Mouse (Mus musculus) ovary, adult 18-20 months (tissue): ENCODE results near the gene Zfp819.

Source experiments
- DNase-seq: peaks from one replicate; pipeline ENCODE4 v3.0.0; 2022; ENCODE audit warnings: low spot score, mixed read lengths

Zfp819 gene

DNA sequence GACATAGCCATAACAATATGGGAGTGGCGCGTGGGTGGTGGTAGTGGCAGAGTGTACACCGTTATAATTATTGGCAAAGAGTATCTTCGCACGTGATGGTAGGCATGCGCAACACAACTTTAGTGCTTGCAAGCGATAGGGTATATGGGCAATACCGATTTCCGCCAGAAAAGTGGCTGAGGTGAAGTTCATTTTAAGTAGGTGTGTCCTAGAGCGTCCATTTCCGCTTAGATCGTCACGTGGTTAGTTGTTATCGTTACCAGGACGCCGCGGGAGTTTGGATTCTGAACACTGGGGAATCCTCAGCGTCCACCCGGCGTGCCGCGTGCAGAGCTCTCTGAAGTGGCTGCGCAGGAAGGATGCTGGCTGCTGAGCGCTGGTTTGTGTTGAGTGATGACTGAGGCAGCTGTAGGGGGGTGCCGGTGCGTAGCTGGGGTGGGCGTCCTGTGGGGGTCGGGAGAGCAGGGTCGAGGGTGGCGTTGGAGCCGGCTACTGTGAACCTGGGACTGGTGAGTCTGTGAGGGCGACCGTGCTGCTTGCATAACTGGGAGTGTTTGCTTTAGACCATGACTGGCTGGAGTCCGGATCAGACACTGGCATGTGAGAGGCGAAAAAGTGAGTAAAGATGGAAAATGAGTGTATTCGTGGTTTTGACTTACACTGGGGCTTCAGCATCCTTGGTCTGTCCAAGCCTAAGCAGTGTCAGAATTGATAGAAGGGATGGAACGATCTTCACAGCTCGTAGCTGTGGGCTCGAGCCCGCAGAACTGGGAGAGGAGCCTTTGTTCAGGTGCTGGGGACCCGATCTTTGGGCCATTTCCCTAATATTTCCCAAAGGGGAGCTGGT is at the start of gene Zfp819:
Gene Zfp819, plus strand, starts transcription at position 274 of the 847 bp plus-strand sequence.
- DNase-seq = peak; percentile 42

DNA sequence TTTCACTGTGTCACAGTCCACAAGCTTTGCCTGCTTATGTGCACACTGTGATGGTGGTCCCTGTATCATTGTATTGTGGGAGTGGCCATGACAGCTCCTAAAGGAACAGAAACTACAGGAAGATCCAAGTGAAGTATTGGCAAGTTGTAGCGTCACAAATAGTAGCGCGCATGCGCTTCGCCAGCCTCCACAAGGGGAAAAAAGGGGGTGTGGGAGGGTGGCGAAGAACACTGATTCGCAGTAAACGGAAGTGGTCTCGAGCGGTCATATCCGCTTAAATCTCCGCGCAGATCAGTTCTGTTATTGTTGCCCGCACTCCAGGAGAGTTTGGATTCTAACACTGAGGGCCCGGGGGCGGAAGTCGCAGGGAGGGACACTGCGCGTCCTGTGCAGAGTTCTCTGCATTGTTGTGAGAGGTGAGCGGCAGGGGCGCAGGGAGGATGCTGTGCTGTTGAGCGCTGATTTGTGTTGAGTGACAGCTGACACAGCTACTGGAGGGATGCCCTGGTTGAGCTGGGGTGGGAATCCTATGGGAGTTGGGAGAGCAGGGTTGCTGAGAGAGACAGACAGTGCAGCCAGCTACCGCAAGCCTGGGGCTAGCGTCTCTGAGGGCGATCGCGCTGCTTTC is 44.8 kb upstream of the Zfp819 start, which contains the start of gene Zfp658:
Gene Zfp658, plus strand, starts transcription at position 251 of the 628 bp plus-strand sequence.
- peak; percentile 82 for DNase-seq

DNA sequence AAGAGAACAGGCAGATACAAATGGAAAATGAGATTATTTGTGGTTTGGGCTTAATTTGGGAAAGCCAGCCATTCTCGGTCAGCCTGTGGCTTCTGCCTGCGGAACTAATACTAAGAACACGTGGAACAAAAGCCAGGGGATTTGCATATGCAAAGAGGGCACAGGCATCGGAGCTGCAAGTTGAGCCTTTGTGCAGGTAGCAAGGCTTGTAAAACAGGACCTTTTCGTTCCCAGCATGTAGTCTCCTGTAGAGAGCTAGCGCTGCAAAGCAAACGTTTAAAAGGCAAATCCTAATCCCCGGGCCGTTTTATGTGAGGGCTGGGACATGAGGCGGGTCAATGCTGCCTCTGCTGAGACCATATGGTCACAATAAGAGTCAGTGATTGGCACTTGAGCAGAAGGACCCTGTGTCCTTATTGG is 44.3 kb upstream of the Zfp819 start:
- no peak for DNase-seq

DNA sequence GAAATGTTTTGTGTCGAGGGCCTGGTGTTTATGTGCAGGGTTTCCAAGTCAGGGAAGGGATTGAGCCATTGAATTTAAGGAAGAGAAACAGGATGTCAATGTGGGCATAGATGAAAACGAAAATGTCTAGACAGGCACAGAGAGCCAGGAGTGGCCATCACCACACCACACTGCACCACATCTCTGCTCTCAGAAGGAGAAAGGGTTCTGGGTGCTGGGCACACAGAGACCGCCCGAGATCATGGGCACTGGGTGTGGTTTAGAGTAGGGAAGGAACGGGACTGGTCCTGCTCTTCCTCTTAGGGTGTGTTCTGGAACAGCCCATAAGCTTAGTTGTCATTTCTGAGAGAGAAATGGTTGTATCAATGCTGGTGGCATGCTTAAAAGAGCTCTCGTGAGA is 43.7 kb upstream of the Zfp819 start:
- no peak for DNase-seq

DNA sequence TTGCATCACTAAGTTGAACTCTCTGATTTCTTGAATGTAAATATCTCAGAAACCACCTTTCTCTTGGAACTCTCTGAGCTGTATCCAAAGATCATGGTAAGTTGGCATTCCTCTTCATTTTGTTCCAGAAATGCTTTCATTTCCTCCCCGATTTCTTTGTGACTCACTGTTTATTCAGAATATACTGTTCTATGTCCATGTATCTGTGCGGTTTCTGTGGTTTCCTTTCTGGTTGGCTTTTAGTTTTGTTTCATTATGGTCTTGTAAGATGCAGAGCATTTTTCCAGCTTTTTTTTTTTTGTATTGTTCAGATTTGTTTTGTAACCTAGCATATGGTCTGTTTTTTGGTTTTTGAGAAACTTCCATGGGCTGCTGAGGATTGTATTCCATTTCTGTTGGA is 35.8 kb upstream of the Zfp819 start:
- no peak for DNase-seq

DNA sequence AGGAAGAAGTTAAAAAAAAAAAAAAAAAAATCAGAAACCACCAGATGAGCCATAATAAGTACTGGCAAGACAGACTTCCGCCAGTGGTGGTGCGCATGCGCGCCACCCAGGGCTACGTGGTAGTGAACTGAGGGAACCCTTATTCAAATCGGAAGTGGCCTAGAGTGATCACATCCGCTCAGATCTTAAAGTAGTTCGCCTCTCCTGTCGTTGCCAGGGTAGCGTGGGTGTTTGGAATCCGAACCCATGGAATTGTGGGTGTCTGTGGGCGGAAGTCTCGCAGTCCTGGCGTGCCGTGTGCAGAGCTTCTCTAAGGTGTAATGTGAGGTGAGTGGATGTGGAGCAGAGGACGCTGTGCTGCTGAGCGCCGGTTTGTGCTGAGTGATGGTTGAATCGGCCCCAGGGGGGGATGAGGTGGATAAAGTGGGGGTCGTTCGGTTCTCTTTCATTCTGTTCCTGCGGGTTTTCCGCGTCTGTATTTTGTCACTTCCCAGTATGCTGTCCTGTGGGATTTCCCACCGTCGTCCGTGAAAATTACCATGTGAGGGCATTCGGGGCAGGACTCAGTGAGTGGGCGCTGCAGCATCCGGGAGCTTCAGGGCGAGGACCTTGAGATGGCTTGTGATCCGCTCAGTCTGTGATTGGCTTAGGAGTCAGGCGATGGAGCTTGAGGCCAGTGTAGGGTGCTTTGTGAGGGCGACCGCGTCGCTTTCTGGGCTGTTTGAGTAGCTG is 27.4 kb upstream of the Zfp819 start, which contains the start of gene Zfp719:
Gene Zfp719, plus strand, starts transcription at position 171 of the 732 bp plus-strand sequence.
- DNase-seq = peak; percentile 95

DNA sequence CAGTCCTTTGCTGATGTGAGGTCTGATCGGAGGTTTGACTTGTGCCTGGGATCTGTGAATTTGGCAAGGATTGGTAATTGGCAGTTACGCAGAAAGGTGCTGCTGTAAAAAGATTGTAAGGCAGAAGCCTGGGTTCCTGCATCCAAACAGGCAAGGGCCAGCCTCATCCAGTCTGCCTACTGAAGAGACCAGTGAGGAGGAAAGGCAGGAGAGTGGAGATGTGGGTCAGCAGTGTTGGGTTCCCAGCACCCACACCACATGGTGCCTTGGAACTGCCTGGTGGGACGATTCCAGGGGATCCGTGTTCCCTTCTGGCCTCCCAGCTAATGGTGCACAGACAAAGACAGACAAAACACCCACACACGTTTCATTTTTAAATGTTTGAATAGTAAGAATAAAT is 26.4 kb upstream of the Zfp819 start:
- no peak for DNase-seq

DNA sequence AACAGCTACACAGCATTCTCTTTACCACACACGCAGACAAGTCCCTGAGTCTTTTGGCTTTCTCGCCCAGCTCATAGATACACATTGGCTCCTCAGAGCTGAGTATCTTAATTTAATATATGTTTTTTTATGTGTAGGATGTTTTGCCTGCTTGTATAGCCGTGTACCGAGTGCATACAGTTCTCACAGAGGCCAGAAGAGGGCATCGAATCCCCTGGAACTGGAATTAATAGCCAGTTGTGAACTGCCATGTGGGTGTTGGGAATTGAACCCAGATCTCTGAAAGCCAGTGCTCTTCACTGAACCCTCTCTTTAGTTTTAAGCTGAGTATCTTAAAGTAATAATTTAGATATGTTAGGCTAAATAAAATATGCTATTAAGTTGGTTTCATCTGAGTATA is 22.2 kb upstream of the Zfp819 start:
- no peak for DNase-seq

DNA sequence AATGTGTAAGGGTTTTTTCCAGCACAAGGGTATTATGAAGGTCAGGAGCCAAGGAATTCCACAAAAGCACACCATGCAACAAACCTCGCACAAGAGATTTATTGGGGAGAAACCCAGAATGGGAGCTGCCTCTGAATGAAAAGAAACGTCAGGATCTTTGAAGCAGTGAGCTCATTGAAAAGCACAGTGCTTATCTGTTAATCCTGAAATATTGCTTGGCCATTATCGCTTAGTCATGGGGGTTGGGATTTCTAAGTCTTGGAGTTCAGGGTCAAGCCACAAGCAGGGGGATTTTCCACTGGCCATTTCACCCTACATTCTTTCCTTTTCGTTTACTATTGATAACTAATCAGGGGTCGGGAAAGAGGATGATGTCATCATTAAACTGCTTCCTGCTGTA is 5.1 kb upstream of the Zfp819 start:
- DNase-seq = no peak

DNA sequence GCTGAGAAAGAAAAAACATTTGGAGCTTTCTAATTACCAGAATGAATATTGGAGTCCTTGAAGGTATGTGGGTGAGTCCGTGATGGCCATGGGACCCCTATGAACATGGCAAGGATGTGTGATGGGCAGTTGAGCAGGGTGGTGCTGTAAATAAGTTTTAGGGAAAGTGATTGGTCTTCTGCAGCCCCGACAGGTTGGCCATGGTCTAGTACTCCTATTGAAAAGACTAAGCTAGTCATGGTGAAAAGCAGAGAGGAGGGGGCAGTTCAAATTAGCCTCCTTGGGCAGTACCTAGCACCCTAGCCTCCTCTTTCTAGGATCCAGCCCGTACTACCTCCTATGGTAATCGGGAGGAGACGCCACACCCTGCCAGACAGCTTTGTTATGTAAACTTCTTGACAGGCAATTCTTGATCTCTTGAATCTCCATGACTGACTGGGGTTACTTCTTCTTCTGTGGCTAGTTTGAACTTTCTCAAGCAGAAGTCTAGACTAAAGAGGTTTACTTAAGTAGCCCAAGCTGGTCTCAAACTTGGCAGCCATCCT is 846 bp downstream of the Zfp819 start:
- no peak for DNase-seq

DNA sequence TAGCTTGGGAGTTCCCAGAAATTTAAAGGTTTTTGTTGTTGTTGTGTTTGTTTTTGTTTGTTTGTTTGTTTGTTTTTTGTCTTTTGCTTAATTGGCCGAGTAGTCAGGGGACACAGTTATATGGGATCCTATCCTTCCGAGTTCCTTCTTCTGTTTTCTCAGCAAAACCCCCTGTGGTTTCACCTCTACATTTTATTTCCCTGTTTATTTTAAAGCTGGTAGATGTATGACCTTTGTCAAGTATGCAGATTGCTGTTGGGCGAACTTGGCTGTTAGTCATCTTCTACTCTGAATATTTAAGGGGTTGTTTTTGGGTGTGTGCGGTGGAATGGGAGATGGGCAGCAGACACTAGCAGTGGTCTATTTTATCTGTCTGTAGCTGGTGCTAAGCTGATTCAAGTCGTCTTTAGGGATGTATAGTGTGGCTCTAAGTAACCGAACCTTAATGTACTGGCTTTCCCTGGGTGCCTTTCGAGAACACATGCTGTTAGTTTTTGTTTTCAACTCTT is 1.4 kb downstream of the Zfp819 start:
- DNase-seq = no peak

DNA sequence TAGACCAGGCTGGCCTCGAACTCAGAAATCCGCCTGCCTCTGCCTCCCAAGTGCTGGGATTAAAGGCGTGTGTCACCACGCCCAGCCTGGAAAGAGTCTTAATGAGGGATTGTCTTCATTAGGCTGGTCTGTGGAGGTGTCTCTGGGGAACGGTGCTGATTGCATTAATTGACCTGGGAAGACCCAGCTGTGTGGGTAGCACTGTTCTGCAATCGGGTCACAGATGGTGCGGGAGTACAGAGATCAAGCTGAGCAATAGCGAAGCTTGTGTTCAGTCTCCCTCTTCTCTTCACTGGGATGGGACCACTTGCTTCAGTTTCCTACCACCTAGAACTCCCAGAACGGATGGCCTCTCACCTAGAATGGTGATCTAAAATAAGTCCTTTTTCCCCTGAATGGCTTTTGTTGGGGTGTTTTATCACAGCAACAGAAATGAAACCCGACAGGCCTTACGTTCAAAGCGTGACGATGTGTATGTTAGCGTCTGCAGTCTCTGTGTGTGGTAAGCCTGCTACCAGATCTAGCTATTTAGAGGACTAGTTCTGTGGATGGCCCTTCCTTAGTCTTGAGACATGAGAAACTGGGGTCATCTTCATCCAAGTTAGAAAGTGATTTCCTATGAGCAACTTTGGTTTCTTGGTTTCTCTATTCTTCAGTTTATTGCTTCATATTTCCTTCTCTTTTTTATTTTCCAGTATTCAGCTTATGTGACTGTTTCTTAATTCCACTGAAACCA is 7.0 kb downstream of the Zfp819 start:
- DNase-seq = no peak

DNA sequence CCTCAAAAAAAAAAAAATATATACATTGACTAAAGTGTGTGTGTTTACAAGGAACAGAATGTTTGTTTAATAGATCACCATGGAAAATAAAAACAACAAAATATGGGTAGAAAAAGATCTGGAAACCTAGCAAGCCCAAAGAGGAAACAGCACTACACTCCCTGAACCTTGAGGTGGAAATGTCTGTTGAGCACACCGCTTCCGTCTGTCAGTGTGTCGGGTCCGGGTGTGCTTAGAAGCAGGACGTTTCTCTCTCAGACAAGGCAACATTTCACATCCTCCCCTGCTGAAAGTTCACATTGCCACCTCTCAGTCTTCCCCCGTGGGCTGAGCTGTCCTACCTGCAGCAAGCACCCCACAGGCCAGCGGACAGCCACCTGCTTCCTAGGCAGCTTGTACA is 16.0 kb downstream of the Zfp819 start:
- no peak for DNase-seq

DNA sequence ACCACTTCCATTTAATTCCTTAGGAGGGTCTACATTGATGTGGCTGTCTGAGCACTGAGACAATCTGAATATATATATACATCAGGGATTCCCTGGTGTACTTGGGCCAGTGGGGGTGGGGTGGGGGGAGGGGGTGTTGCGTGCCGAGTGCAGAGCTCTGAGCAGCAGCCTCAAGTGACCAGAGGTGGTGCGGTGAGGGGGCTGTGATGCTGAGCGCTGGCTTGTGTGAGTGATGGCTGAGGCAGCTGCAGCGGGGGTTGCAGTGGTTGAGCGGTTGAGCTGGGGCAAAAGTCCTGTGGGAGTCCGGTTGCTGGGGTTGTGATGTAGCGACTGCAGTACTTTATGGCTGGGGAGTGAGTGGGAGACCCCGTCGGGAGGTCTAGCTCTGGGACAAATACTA is 16.9 kb downstream of the Zfp819 start:
- no peak for DNase-seq

DNA sequence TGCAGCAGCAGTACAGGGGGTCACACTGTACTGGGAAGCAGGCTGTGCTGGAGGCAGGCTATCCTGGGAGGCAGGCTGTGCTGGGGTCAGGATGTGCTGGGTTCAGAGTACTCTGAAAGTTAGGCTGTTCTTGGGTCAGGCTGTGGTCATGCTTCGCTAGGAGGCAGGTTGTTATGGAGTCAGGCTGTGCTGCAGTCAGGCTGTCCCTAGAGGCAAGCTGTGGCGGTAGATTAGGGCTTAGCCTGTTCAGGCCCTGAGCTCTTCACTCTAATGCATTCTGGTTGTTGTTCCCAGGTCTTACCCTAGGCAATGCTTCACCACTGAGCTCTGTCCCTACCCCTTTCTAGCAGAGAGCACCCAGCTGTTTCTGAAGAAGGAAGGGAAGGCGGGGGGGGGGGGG is 18.1 kb downstream of the Zfp819 start:
- DNase-seq = no peak

DNA sequence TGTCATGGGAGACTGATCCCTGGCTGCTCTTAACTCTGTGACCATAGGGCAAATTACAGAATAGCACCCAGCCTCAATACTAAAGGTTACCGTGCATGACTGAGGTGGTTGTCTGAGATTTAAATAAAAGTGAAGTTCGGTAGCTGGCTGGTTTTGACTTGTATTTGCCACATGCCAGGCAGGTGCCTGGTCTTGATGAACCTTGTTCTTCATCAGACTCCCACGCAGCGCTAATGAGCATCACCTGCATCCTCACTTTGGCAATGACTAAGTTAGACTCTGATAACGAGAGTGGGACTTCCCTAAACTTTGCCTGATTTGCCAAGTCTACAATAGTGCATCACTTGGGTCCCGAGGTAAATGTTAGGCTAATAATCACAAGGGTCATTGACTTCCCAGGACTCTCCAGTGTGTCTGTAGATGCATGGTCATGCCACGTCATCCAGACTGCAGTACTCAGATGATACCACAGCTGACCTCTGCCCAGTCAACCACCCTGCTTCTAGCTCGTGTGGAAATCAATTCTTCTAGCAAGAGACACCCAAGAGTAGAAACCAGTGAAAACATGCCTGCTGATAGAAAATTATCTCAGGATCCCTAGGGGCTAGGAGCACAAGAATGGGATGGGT is 18.9 kb downstream of the Zfp819 start:
- no peak for DNase-seq

DNA sequence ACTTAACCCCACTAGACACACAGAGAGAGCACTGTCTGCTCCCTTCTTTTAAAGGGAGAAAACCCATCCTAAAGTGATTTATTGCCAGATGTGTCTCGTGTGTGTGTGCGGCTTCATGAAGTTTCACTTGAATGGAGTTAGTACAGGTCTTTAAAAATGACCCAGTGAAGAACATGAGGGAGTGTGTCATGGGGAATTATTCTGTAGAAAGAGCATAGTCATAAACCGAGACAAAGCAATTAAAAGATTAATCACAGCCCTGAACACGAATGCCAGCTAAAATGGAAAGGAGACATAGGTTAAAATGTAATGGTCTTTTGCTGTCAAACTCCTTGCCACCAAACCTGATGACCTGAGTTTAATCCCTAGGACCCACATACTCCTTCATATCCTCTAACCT is 27.0 kb downstream of the Zfp819 start:
- DNase-seq = no peak

DNA sequence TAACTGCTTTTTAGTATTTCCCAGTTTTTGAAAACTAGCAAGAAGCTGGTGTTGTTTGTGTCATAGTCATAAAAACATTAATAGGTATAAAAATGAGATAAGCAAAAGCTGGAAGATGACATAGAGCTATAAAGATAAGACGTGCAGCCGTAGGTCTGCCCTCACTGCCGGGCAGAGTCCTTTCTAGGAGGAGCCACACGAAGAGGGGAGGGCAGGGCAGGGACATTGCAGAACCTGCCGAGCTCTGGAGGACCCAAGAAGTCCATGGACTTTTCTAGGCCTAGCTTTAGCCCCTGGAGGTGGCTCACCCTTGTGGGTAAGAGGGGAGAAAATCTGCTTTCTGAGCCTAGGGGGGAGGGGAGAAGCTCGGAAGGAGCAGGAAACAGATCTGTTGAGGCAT is 27.5 kb downstream of the Zfp819 start, which contains the start of gene Ceacam18:
Gene Ceacam18, plus strand, starts transcription at position 208 of the 400 bp plus-strand sequence.
- DNase-seq = no peak

DNA sequence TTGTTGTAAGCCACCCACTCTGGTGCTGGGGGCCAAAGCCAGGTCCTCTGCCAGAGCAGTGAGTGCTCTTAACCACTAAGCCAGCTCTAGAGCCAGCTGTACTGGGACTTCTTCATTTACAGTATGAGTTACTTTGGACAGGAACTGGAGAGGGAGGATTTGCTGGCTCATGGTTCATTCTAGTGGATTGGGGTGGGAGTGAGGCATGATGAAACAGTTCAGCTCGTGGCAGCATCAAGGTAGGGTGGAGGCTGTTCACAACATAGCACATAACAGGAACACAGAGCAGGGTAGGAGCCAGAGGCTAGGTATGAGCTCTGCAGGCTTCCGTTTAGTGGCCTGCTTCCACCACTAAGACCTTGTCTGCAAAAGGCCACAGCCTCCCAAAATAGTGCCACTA is 29.2 kb downstream of the Zfp819 start:
- DNase-seq = no peak

DNA sequence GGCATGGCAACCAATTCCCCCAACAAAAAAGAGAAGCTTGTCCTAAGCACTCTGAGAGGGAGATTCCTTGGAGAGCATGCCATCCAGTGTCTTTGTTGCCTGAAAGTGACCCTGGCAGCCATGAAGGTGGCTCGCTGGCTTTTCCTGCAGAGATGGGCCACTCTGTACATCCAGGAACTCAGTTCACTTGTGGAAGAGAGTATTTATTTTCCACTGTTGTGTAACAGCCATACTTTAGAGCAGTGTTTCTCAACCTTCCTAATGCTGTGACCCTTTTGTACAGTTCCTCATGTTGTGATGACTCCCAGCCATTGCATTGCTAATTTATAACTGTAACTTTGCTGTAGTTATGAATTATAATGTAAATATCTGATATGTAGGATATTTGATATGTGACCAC is 30.1 kb downstream of the Zfp819 start:
- no peak for DNase-seq

DNA sequence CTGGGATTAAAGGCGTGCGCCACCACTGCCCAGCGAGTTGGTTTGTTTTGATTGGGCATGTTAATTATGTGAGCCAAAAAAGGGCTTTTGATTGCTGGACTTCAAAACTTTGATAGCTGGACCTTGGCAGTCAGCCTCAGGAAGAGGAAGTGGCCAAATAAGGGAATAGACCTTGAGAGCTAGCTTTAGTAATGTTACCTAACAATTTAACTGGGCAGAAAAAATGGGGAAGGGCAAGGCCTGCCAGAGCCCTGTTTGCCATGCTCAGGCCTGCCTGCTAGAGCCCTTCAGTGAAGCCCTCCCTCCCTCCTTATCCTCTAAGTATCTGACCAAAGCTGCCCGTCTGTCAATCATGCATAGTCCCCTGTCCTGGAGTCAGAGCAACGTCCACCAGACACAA is 35.6 kb downstream of the Zfp819 start:
- peak; percentile 54 for DNase-seq
